Mouse (Mus musculus) forebrain, embryonic 13.5 days (tissue): ENCODE results near the gene Rsph6a. TPM values are rescaled to one million over a fixed set of nuclear protein-coding genes. Genes with fewer than 3 reads are reported as not detected.

Experiments used
- ATAC-seq: fragments of 200-750 bp; cut with Nextera tagmentation; 2 replicates; pipeline ENCODE4 v1.8.0; 2017
- H3K27ac ChIP-seq: fragments of 300-500 bp; sonication (generic); 2 replicates; pipeline ENCODE4 v1.5.1; 2015; ENCODE audit warnings: inconsistent platforms, mild to moderate bottlenecking, moderate library complexity
- H3K27me3 ChIP-seq: fragments of 300-500 bp; sonication (generic); 2 replicates; pipeline ENCODE4 v1.6.1; 2015; ENCODE audit warnings: mild to moderate bottlenecking, inconsistent platforms
- H3K36me3 ChIP-seq: fragments of 300-500 bp; sonication (generic); 2 replicates; pipeline ENCODE4 v1.6.1; 2015; ENCODE audit warnings: mild to moderate bottlenecking, inconsistent platforms; ENCODE audit not compliant: poor library complexity, severe bottlenecking
- H3K4me1 ChIP-seq: fragments of 300-500 bp; sonication (generic); 2 replicates; pipeline ENCODE4 v1.6.1; 2015; ENCODE audit warnings: inconsistent platforms
- H3K4me2 ChIP-seq: fragments of 300-500 bp; sonication (generic); 2 replicates; pipeline ENCODE4 v1.6.1; 2015; ENCODE audit warnings: inconsistent platforms, mild to moderate bottlenecking, moderate library complexity
- H3K4me3 ChIP-seq: fragments of 300-500 bp; sonication (generic); 2 replicates; pipeline ENCODE4 v1.5.1; 2015; ENCODE audit warnings: mild to moderate bottlenecking, inconsistent platforms
- H3K9ac ChIP-seq: fragments of 300-500 bp; sonication (generic); 2 replicates; pipeline ENCODE4 v1.6.1; 2015; ENCODE audit warnings: mild to moderate bottlenecking, inconsistent platforms
- H3K9me3 ChIP-seq: fragments of 300-500 bp; sonication (generic); replicated peaks from 2 replicates; pipeline ENCODE4 v1.6.1; 2016; ENCODE audit warnings: inconsistent platforms
- WGBS: fragments of 180-500 bp; shearing (Covaris S2); methylation state at CpG from one replicate; pipeline ENCODE4 v1.1.7; 2015; 5-methylcytosine and 5-hydroxymethylcytosine counted together
- polyA plus RNA-seq: library from polyadenylated mRNA; unstranded; fragments of >200 nt; fragmentation: Nextera tagmentation; extraction: Ambion mirVana; gene quantifications from 2 replicates; pipeline ENCODE4 v1.2.1, GENCODE M21; 2015

Rsph6a gene
- polyA plus RNA-seq, 1 experiment from 2014 or later, result not detected

GRCm38 (mm10) chr7:19095751-19096110 is 41.2 kb downstream of the Rsph6a start:
- Histone ChIP-seq H3K27ac (peak overlapping the region; percentile 87; the same call in 1 of the 2 replicates), H3K9ac (peak overlapping the region; percentile 84), H3K27me3 (peaks cover 17% of the 10 kb centered on the region), H3K4me1 (peaks cover 60% of the 10 kb centered on the region), H3K36me3 (peaks cover 20% of the 10 kb centered on the region; the same call in 1 of the 2 replicates), H3K4me2 (peak overlapping the region; percentile 99), H3K4me3 (peak overlapping the region; percentile 66), H3K9me3 (no peaks in the 10 kb centered on the region)
- 0% methylated on average over 19 of the region's 19 CpGs for WGBS
- no peak for ATAC-seq

- Histone ChIP-seq H3K4me2 (peak overlapping the region; percentile 99), H3K4me3 (peak overlapping the region; percentile 66), H3K9me3 (no peaks in the 10 kb centered on the region), H3K27ac (0 out of 2 replicates have a peak overlapping the region, but pooled peaks have one; percentile 21), H3K4me1 (peaks cover 58% of the 10 kb centered on the region), H3K27me3 (peaks cover 10% of the 10 kb centered on the region), H3K9ac (peak overlapping the region; percentile 84), H3K36me3 (peaks cover 13% of the 10 kb centered on the region; the same call in 1 of the 2 replicates)
- WGBS, result 55% methylated on average over 5 of the region's 5 CpGs
- no peak for ATAC-seq
Observed at GRCm38 (mm10) chr7:19096421-19096976, 42.0 kb downstream of the Rsph6a start.

GRCm38 (mm10) chr7:19097217-19097616 is 42.7 kb downstream of the Rsph6a start:
- H3K4me1 ChIP-seq, result peaks cover 51% of the 10 kb centered on the region
- no peak overlapping the region for H3K9ac ChIP-seq
- H3K4me3 ChIP-seq, result no peak overlapping the region
- ATAC-seq, result no peak
- 0 out of 2 replicates have a peak, but pooled peaks cover 7% of the 10 kb centered on the region for H3K36me3 ChIP-seq
- WGBS, result 58% methylated on average over 2 of the region's 2 CpGs
- no peak overlapping the region for H3K4me2 ChIP-seq
- H3K9me3 ChIP-seq, result no peaks in the 10 kb centered on the region
- no peak overlapping the region for H3K27ac ChIP-seq
- H3K27me3 ChIP-seq, result peaks cover 4% of the 10 kb centered on the region; the same call in 1 of the 2 replicates

- Histone ChIP-seq H3K9ac (no peak overlapping the region), H3K9me3 (no peaks in the 10 kb centered on the region), H3K36me3 (0 out of 2 replicates have a peak, but pooled peaks cover 7% of the 10 kb centered on the region), H3K4me1 (peaks cover 44% of the 10 kb centered on the region), H3K4me3 (no peak overlapping the region), H3K4me2 (no peak overlapping the region), H3K27me3 (no peaks in the 10 kb centered on the region), H3K27ac (no peak overlapping the region)
- no peak for ATAC-seq
Observed at GRCm38 (mm10) chr7:19097863-19098262, 43.4 kb downstream of the Rsph6a start.

GRCm38 (mm10) chr7:19098811-19099210 is 44.3 kb downstream of the Rsph6a start:
- no peak for ATAC-seq
- Histone ChIP-seq H3K4me3 (no peak overlapping the region), H3K27me3 (no peaks in the 10 kb centered on the region), H3K27ac (no peak overlapping the region), H3K4me1 (peaks cover 35% of the 10 kb centered on the region), H3K36me3 (0 out of 2 replicates have a peak, but pooled peaks cover 7% of the 10 kb centered on the region), H3K4me2 (no peak overlapping the region), H3K9me3 (no peaks in the 10 kb centered on the region), H3K9ac (no peak overlapping the region)
- WGBS, result 59% methylated on average over 7 of the region's 7 CpGs

GRCm38 (mm10) chr7:19100290-19100689 is 45.8 kb downstream of the Rsph6a start:
- Histone ChIP-seq H3K4me3 (no peak overlapping the region), H3K36me3 (0 out of 2 replicates have a peak, but pooled peaks cover 7% of the 10 kb centered on the region), H3K4me1 (peaks cover 22% of the 10 kb centered on the region), H3K9ac (no peak overlapping the region), H3K27ac (no peak overlapping the region), H3K4me2 (no peak overlapping the region), H3K9me3 (no peaks in the 10 kb centered on the region), H3K27me3 (no peaks in the 10 kb centered on the region)
- 91% methylated on average over 1 of the region's 1 CpGs for WGBS
- ATAC-seq, result no peak

- Histone ChIP-seq H3K4me3 (no peak overlapping the region), H3K36me3 (no peaks in the 10 kb centered on the region), H3K27me3 (no peaks in the 10 kb centered on the region), H3K27ac (no peak overlapping the region), H3K9ac (no peak overlapping the region), H3K4me1 (no peaks in the 10 kb centered on the region), H3K9me3 (no peaks in the 10 kb centered on the region), H3K4me2 (no peak overlapping the region)
- ATAC-seq, result no peak
Observed at GRCm38 (mm10) chr7:19103741-19104140, 49.3 kb downstream of the Rsph6a start.

- Histone ChIP-seq H3K9ac (no peak overlapping the region), H3K4me2 (no peak overlapping the region), H3K36me3 (no peaks in the 10 kb centered on the region), H3K9me3 (no peaks in the 10 kb centered on the region), H3K4me3 (no peak overlapping the region), H3K4me1 (no peaks in the 10 kb centered on the region), H3K27ac (no peak overlapping the region), H3K27me3 (no peaks in the 10 kb centered on the region)
- no peak for ATAC-seq
- 81% methylated on average over 2 of the region's 2 CpGs for WGBS
Observed at GRCm38 (mm10) chr7:19104486-19104885, 50.0 kb downstream of the Rsph6a start.

- Histone ChIP-seq H3K4me3 (no peak overlapping the region), H3K4me2 (no peak overlapping the region), H3K27ac (no peak overlapping the region), H3K4me1 (no peaks in the 10 kb centered on the region), H3K9me3 (no peaks in the 10 kb centered on the region), H3K36me3 (no peaks in the 10 kb centered on the region), H3K27me3 (no peaks in the 10 kb centered on the region), H3K9ac (no peak overlapping the region)
- 58% methylated on average over 3 of the region's 3 CpGs for WGBS
- no peak for ATAC-seq
Observed at GRCm38 (mm10) chr7:19107436-19107835, 52.9 kb downstream of the Rsph6a start.

- Histone ChIP-seq H3K36me3 (no peaks in the 10 kb centered on the region), H3K4me3 (no peak overlapping the region), H3K9me3 (no peaks in the 10 kb centered on the region), H3K4me1 (no peaks in the 10 kb centered on the region), H3K9ac (no peak overlapping the region), H3K27me3 (no peaks in the 10 kb centered on the region), H3K4me2 (no peak overlapping the region), H3K27ac (no peak overlapping the region)
- WGBS, result 84% methylated on average over 1 of the region's 1 CpGs
- ATAC-seq, result no peak
Observed at GRCm38 (mm10) chr7:19109565-19109964, 55.1 kb downstream of the Rsph6a start.

GRCm38 (mm10) chr7:19118028-19118771 is 63.7 kb downstream of the Rsph6a start, which contains the start of gene Gm4969:
Gm4969 (minus strand) TSS chr7:19118368.
- Histone ChIP-seq H3K4me1 (peaks cover 21% of the 10 kb centered on the region), H3K9me3 (peaks cover 10% of the 10 kb centered on the region; the same call in 1 of the 2 replicates), H3K27me3 (0 out of 2 replicates have a peak, but pooled peaks cover 4% of the 10 kb centered on the region), H3K4me3 (peak within 1 kb of the TSS; percentile 24), H3K9ac (no peak within 1 kb of the TSS; the same call in 1 of the 2 replicates), H3K4me2 (peak within 1 kb of the TSS; percentile 55), H3K27ac (no peak within 1 kb of the TSS), H3K36me3 (no peaks in the 10 kb centered on the region)
- ATAC-seq, result peak; percentile 25; the same call in 1 of the 2 replicates
- 23% methylated on average over 62 of the region's 64 CpGs for WGBS

GRCm38 (mm10) chr7:19119083-19119482 is 64.6 kb downstream of the Rsph6a start:
- Histone ChIP-seq H3K27me3 (0 out of 2 replicates have a peak, but pooled peaks cover 4% of the 10 kb centered on the region), H3K4me3 (no peak overlapping the region), H3K4me1 (peaks cover 21% of the 10 kb centered on the region), H3K4me2 (peak overlapping the region; percentile 20), H3K9ac (no peak overlapping the region), H3K9me3 (peaks cover 10% of the 10 kb centered on the region; the same call in 1 of the 2 replicates), H3K36me3 (no peaks in the 10 kb centered on the region), H3K27ac (no peak overlapping the region)
- 91% methylated on average over 8 of the region's 8 CpGs for WGBS
- ATAC-seq, result peak; percentile 37
